In genomic region chr7:24377091-24377865, GRCm38 (mm10) we compare ENCODE assay signal across 9 mouse cellular contexts. TPM values are rescaled to one million over a fixed set of nuclear protein-coding genes. Genes with fewer than 3 reads are reported as not detected.
DNase-seq lines count a peak whose midpoint lies in the region; ATAC-seq and TF ChIP-seq lines count a peak whose summit lies in the region.
"Had no signal": no experiment of that assay in that cellular context is flagged by ENCODE, and none has a peak within 500 bp of the region (broad histone marks: within the 10 kb centered on the region; RNA-seq: fewer than 3 reads in every experiment).

No protein-coding gene starts in this region.

- H3K4me2 ChIP-seq in embryonic facial prominence, embryonic 12.5 days (replicated peaks): peak overlapping the region; percentile 56
- peak overlapping the region; percentile 49 for H3K4me2 ChIP-seq in heart, postnatal 0 days (ENCODE audit: low read depth, low read length)
- H3K4me2 ChIP-seq in liver, embryonic 12.5 days: peak overlapping the region; percentile 96

- 0 out of 2 replicates have a peak overlapping the region, but pooled peaks have one; percentile 46 for H3K27ac ChIP-seq in embryonic facial prominence, embryonic 12.5 days
- no peak overlapping the region for H3K27ac ChIP-seq in heart, postnatal 0 days (ENCODE audit: low read depth)
- H3K27ac ChIP-seq in liver, embryonic 12.5 days: peak overlapping the region; percentile 100

- no peaks in the 10 kb centered on the region for H3K36me3 ChIP-seq in embryonic facial prominence, embryonic 12.5 days
- no peaks in the 10 kb centered on the region for H3K36me3 ChIP-seq in heart, postnatal 0 days (replicated peaks; ENCODE audit: control insufficient read depth, insufficient read depth, low read length)
- H3K36me3 ChIP-seq in liver, embryonic 12.5 days: peaks cover 95% of the 10 kb centered on the region

- 0 out of 2 replicates have a peak, but pooled peaks have one; percentile 17 for ATAC-seq in embryonic facial prominence, embryonic 12.5 days (ENCODE audit: insufficient number of reproducible peaks, insufficient read depth, low FRiP score, low TSS enrichment)
- ATAC-seq in heart, postnatal 0 days (ENCODE audit: insufficient read depth, low read depth): peak; percentile 62
- peak; percentile 97 for ATAC-seq in liver, embryonic 12.5 days

- no peaks in the 10 kb centered on the region for H3K9me3 ChIP-seq in embryonic facial prominence, embryonic 12.5 days
- no peaks in the 10 kb centered on the region for H3K9me3 ChIP-seq in heart, postnatal 0 days (replicated peaks; ENCODE audit: control insufficient read depth, low read length)
- H3K9me3 ChIP-seq in liver, embryonic 12.5 days (replicated peaks): no peaks in the 10 kb centered on the region

- peak overlapping the region; percentile 33 for H3K9ac ChIP-seq in embryonic facial prominence, embryonic 12.5 days
- H3K9ac ChIP-seq in heart, postnatal 0 days (replicated peaks; ENCODE audit: low read depth, low read length): 0 out of 2 replicates have a peak overlapping the region, but pooled peaks have one; percentile 4
- peak overlapping the region; percentile 100 for H3K9ac ChIP-seq in liver, embryonic 12.5 days

- H3K4me3 ChIP-seq in embryonic facial prominence, embryonic 12.5 days: peak overlapping the region; percentile 18
- H3K4me3 ChIP-seq in heart, postnatal 0 days (ENCODE audit: low read depth, low read length): peak overlapping the region; percentile 18
- peak overlapping the region; percentile 62 for H3K4me3 ChIP-seq in liver, embryonic 12.5 days

- TF ChIP-seq EP300 in heart, postnatal 0 days (IDR thresholded peaks at IDR 0.05; ENCODE audit: low read depth): no peak

- peaks cover 33% of the 10 kb centered on the region for H3K4me1 ChIP-seq in embryonic facial prominence, embryonic 12.5 days
- H3K4me1 ChIP-seq in heart, postnatal 0 days (ENCODE audit: control insufficient read depth, insufficient read depth): peaks cover 11% of the 10 kb centered on the region; the same call in 1 of the 2 replicates
- H3K4me1 ChIP-seq in liver, embryonic 12.5 days: peaks cover 100% of the 10 kb centered on the region

- TF ChIP-seq CTCF in heart, postnatal 0 days (IDR thresholded peaks at IDR 0.05; ENCODE audit: low read depth): peak; percentile 32

- DNase-seq in ES-CJ7 (ENCODE audit: low read depth, low spot score) (peak; percentile 65), MN1 (ENCODE audit: low spot score) (no peak)
- peak; percentile 71 for DNase-seq in adrenal gland, adult 2 months
- DNase-seq in heart, postnatal 0 days (ENCODE audit: low spot score): peak; percentile 23
- peak; percentile 56 for DNase-seq in neural tube, embryonic 10.5 days (ENCODE audit: extremely low spot score, low spot score)
- peak; percentile 73 for DNase-seq in yolk sac, embryonic 10.5 days (ENCODE audit: low spot score)

- WGBS in embryonic facial prominence, embryonic 12.5 days: 8% methylated on average over 49 of the region's 49 CpGs
- 5% methylated on average over 44 of the region's 49 CpGs for WGBS in heart, postnatal 0 days
- WGBS in liver, embryonic 12.5 days (ENCODE audit: insufficient replicate concordance): 4% methylated on average over 49 of the region's 49 CpGs

- H3K27me3 ChIP-seq in embryonic facial prominence, embryonic 12.5 days: peaks cover 12% of the 10 kb centered on the region
- 0 out of 2 replicates have a peak, but pooled peaks cover 5% of the 10 kb centered on the region for H3K27me3 ChIP-seq in heart, postnatal 0 days (ENCODE audit: control insufficient read depth, insufficient read depth, low read length)
- 0 out of 2 replicates have a peak, but pooled peaks cover 4% of the 10 kb centered on the region for H3K27me3 ChIP-seq in liver, embryonic 12.5 days (replicated peaks)

RNA-seq across cellular contexts. Expression of gene Kcnn4, which starts 7.2 kb away (rescaled TPM):
- total RNA-seq in adrenal gland, adult 2 months (2021): under 1 TPM; 0.37 to 0.97 TPM
- 2.1 and 3.0 TPM in 2 replicates for polyA plus RNA-seq in adrenal gland, adult 2 months (2012; rRNA removed)
- 2.0 and 2.7 TPM in 2 replicates for polyA plus RNA-seq in embryonic facial prominence, embryonic 12.5 days (2016; fragmentation: Nextera tagmentation; extraction: Ambion mirVana)
- 0.69 and 2.0 TPM in 2 replicates for total RNA-seq in heart, postnatal 0 days (2014; rRNA removed; ENCODE audit: low replicate concordance)
- 0.85 and 0.98 TPM in 2 replicates for polyA plus RNA-seq in heart, postnatal 0 days (2015; fragmentation: Nextera tagmentation; extraction: Ambion mirVana)
- 159 and 161 TPM in 2 replicates for polyA plus RNA-seq in liver, embryonic 12.5 days (2016; fragmentation: Nextera tagmentation; extraction: Ambion mirVana)

RNA-seq across cellular contexts. Expression of gene Smg9, which starts 22.1 kb away (rescaled TPM):
- total RNA-seq in adrenal gland, adult 2 months (2021): 10 to 100 TPM; 19.7 to 20.2 TPM
- polyA plus RNA-seq in adrenal gland, adult 2 months (2012; rRNA removed): 45.8 and 46.0 TPM in 2 replicates
- 23.6 and 26.0 TPM in 2 replicates for polyA plus RNA-seq in embryonic facial prominence, embryonic 12.5 days (2016; fragmentation: Nextera tagmentation; extraction: Ambion mirVana)
- total RNA-seq in heart, postnatal 0 days (2014; rRNA removed; ENCODE audit: low replicate concordance): 15.5 and 30.2 TPM in 2 replicates
- 13.1 and 13.5 TPM in 2 replicates for polyA plus RNA-seq in heart, postnatal 0 days (2015; fragmentation: Nextera tagmentation; extraction: Ambion mirVana)
- 22.9 and 23.5 TPM in 2 replicates for polyA plus RNA-seq in liver, embryonic 12.5 days (2016; fragmentation: Nextera tagmentation; extraction: Ambion mirVana)

RNA-seq across cellular contexts. Expression of gene Lypd5, which starts 28.3 kb away (rescaled TPM):
- total RNA-seq in adrenal gland, adult 2 months (2021): not detected
- not detected in 2 replicates for polyA plus RNA-seq in adrenal gland, adult 2 months (2012; rRNA removed)
- not detected in 2 replicates for polyA plus RNA-seq in embryonic facial prominence, embryonic 12.5 days (2016; fragmentation: Nextera tagmentation; extraction: Ambion mirVana)
- not detected in 2 replicates for total RNA-seq in heart, postnatal 0 days (2014; rRNA removed; ENCODE audit: low replicate concordance)
- not detected in 2 replicates for polyA plus RNA-seq in heart, postnatal 0 days (2015; fragmentation: Nextera tagmentation; extraction: Ambion mirVana)
- polyA plus RNA-seq in liver, embryonic 12.5 days (2016; fragmentation: Nextera tagmentation; extraction: Ambion mirVana): not detected in 2 replicates
- total RNA-seq: gastrocnemius, postnatal 4 days had no signal

RNA-seq across cellular contexts. Expression of gene Tescl, which starts 43.5 kb away (rescaled TPM):
- total RNA-seq in adrenal gland, adult 2 months (2021): 1 to 10 TPM in 1 of 2 experiments, under 1 TPM in 1; 0.58 to 1.2 TPM
- polyA plus RNA-seq in adrenal gland, adult 2 months (2012; rRNA removed): 1.2 and 1.8 TPM in 2 replicates
- polyA plus RNA-seq in embryonic facial prominence, embryonic 12.5 days (2016; fragmentation: Nextera tagmentation; extraction: Ambion mirVana): 0.26 TPM in 1 of 2 replicates, not detected in the other
- total RNA-seq in heart, postnatal 0 days (2014; rRNA removed; ENCODE audit: low replicate concordance): not detected in 2 replicates
- polyA plus RNA-seq in heart, postnatal 0 days (2015; fragmentation: Nextera tagmentation; extraction: Ambion mirVana): 0.14 TPM in 1 of 2 replicates, not detected in the other
- not detected in 2 replicates for polyA plus RNA-seq in liver, embryonic 12.5 days (2016; fragmentation: Nextera tagmentation; extraction: Ambion mirVana)

Comparison
In these comparisons a context has a peak if more than half of its experiments do, and no peak if none do; other contexts are left out.
1. ATAC-seq: peak in every context shown above with its lines; median percentile 97 in liver, embryonic 12.5 days; 62 in heart, postnatal 0 days; 17 in embryonic facial prominence, embryonic 12.5 days.
2. H3K9ac ChIP-seq: peak in every context shown above with its lines; median percentile 100 in liver, embryonic 12.5 days; 33 in embryonic facial prominence, embryonic 12.5 days; 4 in heart, postnatal 0 days.
3. RNA of gene Kcnn4, which starts 7.2 kb away (polyA plus RNA-seq): 159 to 161 TPM in liver, embryonic 12.5 days; 2.1 to 3.0 TPM in adrenal gland, adult 2 months, 2.0 to 2.7 TPM in embryonic facial prominence, embryonic 12.5 days and 0.85 to 0.98 TPM in heart, postnatal 0 days; every median in the first group is over 10 times any median in the second.
4. Peak in every context shown above with its lines, with median percentiles within 50 percentile points of each other: H3K4me2 ChIP-seq and H3K4me3 ChIP-seq.